Mouse (Mus musculus) heart, adult 2 months (tissue): Measurements from ENCODE around the gene Myo9a.
"Not testable (repeated sequence)": the region's sequence is repeated elsewhere in the genome, so short reads cannot be mapped to it uniquely, and the experiment has no call there.

Source experiments
- CTCF ChIP-seq: fragments of 200-600 bp; IDR thresholded peaks from 2 replicates; pipeline ENCODE4 v1.8.1; 2022; ENCODE audit warnings: antibody characterized with exemption, mild to moderate bottlenecking, moderate library complexity
- EP300 ChIP-seq: fragments of 200-500 bp; IDR thresholded peaks from 2 replicates; pipeline ENCODE4 v1.6.1; 2011; ENCODE audit warnings: low read depth, low read length, control low read depth; ENCODE audit not compliant: insufficient read depth

- not testable (repeated sequence) for TF ChIP-seq EP300, CTCF
These were observed 185.2 kb downstream of the Myo9a start for GRCm38 (mm10) chr9:59935866-59936265.
